Mouse (Mus musculus) C2C12 (cell line): ENCODE measurements around the gene Edem3.

Experiments used
- CEBPB ChIP-seq: IDR thresholded peaks from one replicate; pipeline ENCODE4 v1.6.1; 2011; ENCODE audit warnings: low read depth, mild to moderate bottlenecking, control low read depth, moderate library complexity
- CTCF ChIP-seq: IDR thresholded peaks from one replicate; pipeline ENCODE4 v1.5.1; 2011; ENCODE audit not compliant: control insufficient read depth, insufficient read depth, insufficient read length
- FOSL1 ChIP-seq: IDR thresholded peaks from one replicate; pipeline ENCODE4 v1.8.0; 2011; ENCODE audit warnings: mild to moderate bottlenecking, low read length; ENCODE audit not compliant: poor library complexity, insufficient read depth, severe bottlenecking
- MAX ChIP-seq: IDR thresholded peaks from one replicate; pipeline ENCODE4 v1.6.1; 2011; ENCODE audit warnings: mild to moderate bottlenecking, control low read depth
- MYOD1 ChIP-seq: IDR thresholded peaks from one replicate; pipeline ENCODE4 v1.6.1; 2011; ENCODE audit warnings: low read depth; ENCODE audit not compliant: control insufficient read depth, insufficient read length
- MYOG ChIP-seq: IDR thresholded peaks from one replicate; pipeline ENCODE4 v1.6.1; 2011; ENCODE audit not compliant: control insufficient read depth, insufficient read length; ENCODE audit errors: extremely low read depth
- USF1 ChIP-seq: IDR thresholded peaks from one replicate; pipeline ENCODE4 v1.6.1; 2011; ENCODE audit warnings: low read depth, mild to moderate bottlenecking, control low read depth, moderate library complexity

GRCm38 (mm10) chr1:151851051-151851848, 96.1 kb downstream of the Edem3 start:
- TF ChIP-seq CTCF (no peak), CEBPB (no peak), USF1 (no peak), MAX (no peak), MYOG (no peak), FOSL1 (no peak), MYOD1 (no peak)
